Mouse (Mus musculus) urinary bladder, adult 2 months (tissue): Measurements from ENCODE around the gene Rps12-ps3. TPM values are rescaled to one million over a fixed set of nuclear protein-coding genes. Genes with fewer than 3 reads are reported as not detected.

Experiments
- DNase-seq: peaks from one replicate; pipeline ENCODE4 v3.0.0; 2022; ENCODE audit warnings: low spot score
- polyA plus RNA-seq: library from polyadenylated mRNA; depleted of rRNA; stranded (reverse); fragments of >200 nt; gene quantifications from 2 replicates; pipeline ENCODE4 v1.2.3, GENCODE M21; 2012; rRNA removed

Gene Rps12-ps3
- polyA plus RNA-seq, 1 experiment: 413 TPM

GRCm38 (mm10) chr19:59351151-59351889 is 29.2 kb downstream of the Rps12-ps3 start:
- no peak for DNase-seq

DNA sequence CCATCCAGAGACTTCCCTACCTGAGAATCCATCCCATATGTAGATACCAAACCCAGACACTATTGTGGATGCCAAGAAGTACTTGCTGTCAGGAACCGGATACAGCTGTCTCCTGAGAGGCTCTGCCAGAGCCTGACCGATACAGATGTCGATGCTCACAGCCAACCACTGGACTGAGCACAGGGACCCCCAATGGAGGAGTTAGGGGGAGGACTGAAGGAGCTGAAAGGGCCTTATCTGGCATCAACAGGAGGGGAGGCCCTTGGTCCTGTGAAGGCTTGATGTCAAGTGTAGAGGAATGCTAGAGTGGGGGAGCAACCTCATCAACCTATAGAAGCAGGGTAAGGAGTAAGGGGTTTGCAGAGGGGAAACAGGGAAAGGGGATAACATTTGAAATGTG is 30.7 kb downstream of the Rps12-ps3 start:
- DNase-seq: no peak

GRCm38 (mm10) chr19:59354906-59355305 is 32.8 kb downstream of the Rps12-ps3 start:
- no peak for DNase-seq

DNA sequence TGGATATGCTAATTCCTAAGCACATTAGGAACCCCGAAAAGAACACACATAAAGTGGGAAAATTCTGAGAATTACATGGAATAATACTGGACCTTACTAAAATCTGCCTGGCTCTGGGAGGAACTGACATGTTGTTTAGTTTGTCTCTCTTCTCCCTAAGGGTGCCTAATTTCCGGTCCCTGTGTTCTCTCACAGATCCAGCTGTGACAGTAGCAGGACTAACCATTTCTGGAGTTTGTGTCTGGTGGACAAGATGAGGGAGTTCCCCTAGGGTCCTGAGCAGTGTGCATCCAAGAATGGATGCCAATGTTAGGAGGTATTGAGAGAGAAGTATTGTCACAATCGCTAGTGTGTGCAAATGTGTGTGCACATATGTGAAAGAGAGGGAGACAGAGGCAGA is 34.3 kb downstream of the Rps12-ps3 start:
- DNase-seq: no peak

DNA sequence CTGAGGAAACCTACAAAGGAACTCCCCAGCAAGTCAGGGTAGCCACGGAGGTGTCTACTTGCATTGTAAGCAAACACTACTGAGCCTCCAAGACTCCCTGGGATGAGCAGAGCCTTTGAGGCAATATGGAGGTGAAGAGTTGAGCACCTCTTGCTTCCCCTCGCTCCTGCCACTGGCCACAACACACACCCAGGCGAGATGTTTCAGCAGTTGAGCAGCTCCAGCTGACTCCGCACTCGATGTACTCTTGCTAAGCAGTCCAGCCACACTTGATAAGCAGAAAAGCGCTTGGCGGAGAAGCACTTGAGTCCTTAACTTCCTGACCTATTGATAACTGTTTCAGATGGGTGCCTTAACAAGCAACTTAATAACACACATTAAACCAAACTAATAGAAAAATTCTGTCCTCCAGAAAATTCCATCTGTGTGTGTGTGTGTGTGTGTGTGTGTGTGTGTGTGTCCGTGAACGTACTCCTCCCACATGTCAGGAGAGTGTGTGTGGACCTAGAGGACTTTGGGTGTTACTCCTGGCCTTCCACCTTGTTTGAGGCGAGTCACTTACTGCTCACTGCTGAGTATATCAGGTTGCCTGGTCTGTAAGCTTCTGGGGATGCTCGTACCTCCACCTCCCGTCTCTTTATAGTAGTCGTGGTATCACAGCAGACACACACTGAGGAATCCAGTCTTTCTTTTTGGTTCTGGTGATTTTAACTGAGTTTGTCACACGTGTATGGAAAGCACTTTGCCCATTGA is 34.9 kb downstream of the Rps12-ps3 start:
- no peak for DNase-seq

- DNase-seq: no peak
Measured at GRCm38 (mm10) chr19:59357878-59358277, 35.8 kb downstream of the Rps12-ps3 start.

- DNase-seq: no peak
Measured at GRCm38 (mm10) chr19:59359202-59359601, 37.1 kb downstream of the Rps12-ps3 start.

DNA sequence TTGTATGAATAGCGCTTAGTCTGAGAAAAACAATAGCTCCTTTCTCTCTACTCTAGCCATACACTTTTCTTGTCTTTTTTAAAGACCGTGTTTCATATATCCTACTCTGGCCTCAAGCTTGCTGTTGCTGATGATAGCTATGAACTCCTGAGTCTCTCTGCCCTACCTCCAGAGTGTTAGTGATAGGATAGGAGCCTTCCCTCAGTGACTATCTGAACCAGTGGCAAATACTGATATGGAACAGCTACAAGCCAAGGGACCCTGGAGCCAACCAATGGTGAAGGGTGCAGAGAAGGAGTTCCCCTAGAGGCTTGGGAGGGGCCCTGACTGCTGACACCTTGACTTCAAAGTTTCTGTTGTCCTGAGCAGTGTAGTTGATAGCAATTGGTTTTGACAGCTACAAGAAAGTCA is 38.4 kb downstream of the Rps12-ps3 start:
- no peak for DNase-seq

DNA sequence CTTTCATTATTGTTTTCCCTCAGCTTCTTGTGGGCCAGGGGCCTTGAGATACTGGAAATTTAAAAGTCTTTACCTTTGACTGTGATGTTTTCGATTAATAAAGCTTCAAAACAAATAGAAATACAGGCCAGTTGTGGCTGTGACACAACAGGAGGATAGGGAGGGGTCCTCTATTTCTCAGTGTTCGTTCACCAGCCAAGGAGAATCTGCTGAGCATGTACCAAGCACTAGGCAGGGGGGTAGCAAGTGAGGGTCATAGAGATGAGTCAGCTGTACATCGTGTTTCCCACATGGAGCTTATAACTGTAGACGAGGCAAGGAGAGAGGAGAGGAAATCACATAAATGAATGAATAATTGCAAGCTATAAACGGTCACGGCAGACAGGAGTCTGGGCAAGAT is 40.6 kb downstream of the Rps12-ps3 start:
- DNase-seq: no peak

- DNase-seq: no peak
Measured at GRCm38 (mm10) chr19:59363666-59364065, 41.6 kb downstream of the Rps12-ps3 start.

- DNase-seq: no peak
Measured at GRCm38 (mm10) chr19:59366724-59367123, 44.6 kb downstream of the Rps12-ps3 start.

DNA sequence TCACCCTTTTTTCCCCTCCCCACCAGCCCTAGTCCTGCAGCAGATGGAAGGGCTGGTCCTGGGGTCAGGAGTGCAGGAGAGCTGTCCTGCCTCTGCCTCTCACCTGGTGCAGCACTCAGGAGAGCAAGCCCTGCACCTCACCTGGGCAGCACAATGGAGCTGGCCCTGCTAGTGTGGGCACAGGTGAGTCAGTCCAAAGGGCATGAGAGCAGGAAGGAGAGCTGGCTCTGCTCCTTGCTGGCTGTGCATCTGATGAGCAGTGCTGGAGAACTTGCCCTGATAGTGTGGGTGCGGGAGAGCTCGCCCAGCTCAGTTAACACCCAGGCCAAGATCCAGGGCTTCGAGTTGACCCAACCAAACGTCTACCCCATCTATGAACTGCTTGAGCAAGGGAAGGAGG is 45.8 kb downstream of the Rps12-ps3 start:
- DNase-seq: no peak

DNA sequence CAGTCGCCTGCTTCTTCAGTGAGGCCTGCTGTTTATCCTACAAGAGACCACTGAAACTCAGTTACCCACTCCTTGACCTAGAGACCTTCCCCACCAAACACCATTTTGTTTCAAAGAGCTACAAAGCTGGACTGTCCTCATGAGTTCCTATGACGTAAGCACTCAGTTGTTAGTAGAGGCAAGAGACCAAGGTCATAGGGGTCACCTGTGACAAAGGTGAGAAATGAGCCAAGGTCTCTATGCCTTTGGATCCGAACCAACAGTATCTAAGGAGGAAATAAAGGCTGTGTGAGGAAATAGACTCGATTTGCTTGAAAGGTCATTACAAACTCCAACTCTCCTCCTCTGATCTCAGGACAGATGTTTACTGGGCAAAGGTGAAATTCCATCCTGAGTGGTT is 48.9 kb downstream of the Rps12-ps3 start:
- DNase-seq: no peak

Other genes with a start within 250 kb of the Rps12-ps3 start
- 11.5 and 11.6 TPM in 2 replicates for gene Shtn1, start 246.2 kb upstream of the Rps12-ps3 start, polyA plus RNA-seq
- gene Vax1, start 152.2 kb upstream of the Rps12-ps3 start, polyA plus RNA-seq: not detected in 2 replicates
- not detected in 2 replicates for gene Kcnk18, start 103.1 kb upstream of the Rps12-ps3 start, polyA plus RNA-seq
- 0.25 and 0.29 TPM in 2 replicates for gene Slc18a2, start 61.4 kb upstream of the Rps12-ps3 start, polyA plus RNA-seq
- gene Pdzd8, start 23.5 kb downstream of the Rps12-ps3 start, polyA plus RNA-seq: 10.1 and 13.0 TPM in 2 replicates
- gene Emx2, start 136.1 kb downstream of the Rps12-ps3 start, polyA plus RNA-seq: 0.13 and 0.40 TPM in 2 replicates